Mouse (Mus musculus) central nervous system, embryonic 11.5 days (tissue): ENCODE results near the gene Tex13b. TPM values are rescaled to one million over a fixed set of nuclear protein-coding genes. Genes with fewer than 3 reads are reported as not detected.

Experiments used
- polyA plus RNA-seq: library from polyadenylated mRNA; depleted of rRNA; stranded (reverse); fragments of >200 nt; gene quantifications from 2 replicates; pipeline ENCODE4 v1.2.3, GENCODE M21; 2012; rRNA removed

Gene Tex13b
- polyA plus RNA-seq: not detected in 2 replicates

DNA sequence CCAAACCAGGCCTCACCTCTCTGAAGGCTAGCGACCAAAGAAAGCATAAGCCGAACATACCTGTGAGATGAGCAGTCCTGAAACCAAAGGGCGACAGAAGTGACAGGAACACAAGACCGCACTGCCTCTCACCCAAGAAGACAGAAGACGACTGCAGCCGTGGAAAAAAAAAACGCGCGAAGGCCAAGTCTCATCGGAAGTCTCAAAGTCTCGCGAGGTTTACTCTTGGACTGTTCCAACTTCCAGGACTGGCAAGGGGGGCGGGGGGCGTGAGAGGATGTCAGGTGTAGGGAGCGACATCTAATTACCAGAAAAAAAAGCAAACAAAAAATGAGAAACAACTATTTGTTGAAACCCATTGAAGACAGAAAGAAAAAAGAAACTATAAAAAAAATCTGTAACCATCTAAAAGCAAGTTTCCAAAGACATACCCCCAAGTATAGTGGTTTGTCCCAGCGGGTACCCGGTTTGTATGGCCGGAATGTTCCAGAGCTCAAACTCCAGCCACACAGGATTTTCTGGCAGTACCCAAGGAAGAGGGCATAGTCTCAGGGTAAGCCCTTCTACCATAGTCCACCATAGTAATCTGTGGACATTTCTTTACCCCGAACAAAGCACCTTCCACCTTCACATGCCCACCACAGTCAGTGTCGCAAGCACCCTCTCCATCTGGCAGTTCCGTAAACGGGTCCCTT is at the start of gene Tex13b:
Tex13b (minus strand) TSS at position 122 of the 695 bp plus-strand sequence.

Other genes starting within 250 kb of the Tex13b start
- gene Tsc22d3, start 212.8 kb downstream of the Tex13b start, polyA plus RNA-seq: 60.6 and 69.1 TPM in 2 replicates
- gene Mid2, start 148.8 kb downstream of the Tex13b start, polyA plus RNA-seq: 2.1 and 4.2 TPM in 2 replicates
- gene Vsig1, start 94.2 kb upstream of the Tex13b start, polyA plus RNA-seq: 0.06 TPM in 1 of 2 replicates, not detected in the other
- gene Psmd10, start 143.3 kb upstream of the Tex13b start, polyA plus RNA-seq: 24.6 and 26.1 TPM in 2 replicates
- 8.8 and 10.4 TPM in 2 replicates for gene Atg4a, start 143.5 kb upstream of the Tex13b start, polyA plus RNA-seq